Mouse (Mus musculus) liver, embryonic 12.5 days (tissue): ENCODE results near the gene Rprd1b. TPM values are rescaled to one million over a fixed set of nuclear protein-coding genes. Genes with fewer than 3 reads are reported as not detected.

Experiments used
- ATAC-seq: fragments of 200-750 bp; cut with Nextera tagmentation; 2 replicates; pipeline ENCODE4 v1.8.0; 2017; ENCODE audit warnings: moderate number of reproducible peaks, mild to moderate bottlenecking, moderate library complexity
- H3K27ac ChIP-seq: fragments of 300-500 bp; sonication (generic); 2 replicates; pipeline ENCODE4 v1.5.1; 2016; ENCODE audit warnings: mild to moderate bottlenecking
- H3K27me3 ChIP-seq: fragments of 300-500 bp; sonication (generic); replicated peaks from 2 replicates; pipeline ENCODE4 v1.6.1; 2016; ENCODE audit warnings: mild to moderate bottlenecking, moderate library complexity
- H3K36me3 ChIP-seq: fragments of 300-500 bp; sonication (generic); 2 replicates; pipeline ENCODE4 v1.6.1; 2016; ENCODE audit warnings: mild to moderate bottlenecking, moderate library complexity
- H3K4me1 ChIP-seq: fragments of 300-500 bp; sonication (generic); 2 replicates; pipeline ENCODE4 v1.6.1; 2016
- H3K4me2 ChIP-seq: fragments of 300-500 bp; sonication (generic); 2 replicates; pipeline ENCODE4 v1.6.1; 2016; ENCODE audit warnings: mild to moderate bottlenecking, moderate library complexity
- H3K4me3 ChIP-seq: fragments of 300-500 bp; sonication (generic); 2 replicates; pipeline ENCODE4 v1.5.1; 2016; ENCODE audit warnings: mild to moderate bottlenecking, moderate library complexity
- H3K9ac ChIP-seq: fragments of 300-500 bp; sonication (generic); 2 replicates; pipeline ENCODE4 v1.6.1; 2016; ENCODE audit warnings: mild to moderate bottlenecking, moderate library complexity
- H3K9me3 ChIP-seq: fragments of 300-500 bp; sonication (generic); replicated peaks from 2 replicates; pipeline ENCODE4 v1.6.1; 2016; ENCODE audit warnings: mild to moderate bottlenecking, moderate library complexity
- WGBS: fragments of 180-500 bp; shearing (Covaris S2); methylation state at CpG from one replicate; pipeline ENCODE4 v1.1.7; 2016; ENCODE audit not compliant: insufficient replicate concordance; 5-methylcytosine and 5-hydroxymethylcytosine counted together
- polyA plus RNA-seq: library from polyadenylated mRNA; unstranded; fragments of >200 nt; fragmentation: Nextera tagmentation; extraction: Ambion mirVana; gene quantifications from 2 replicates; pipeline ENCODE4 v1.2.1, GENCODE M21; 2016

Rprd1b gene
- polyA plus RNA-seq, 1 experiment from 2014 or later, result 42.5 TPM

- H3K4me2 ChIP-seq, result no peak overlapping the region
- no peak for ATAC-seq
- no peaks in the 10 kb centered on the region for H3K36me3 ChIP-seq
- peaks cover 17% of the 10 kb centered on the region for H3K4me1 ChIP-seq
- no peak overlapping the region for H3K4me3 ChIP-seq
- WGBS, result 56% methylated on average over 5 of the region's 5 CpGs
- no peak overlapping the region for H3K27ac ChIP-seq
- H3K9me3 ChIP-seq, result no peaks in the 10 kb centered on the region
- H3K27me3 ChIP-seq, result peaks cover 5% of the 10 kb centered on the region; the same call in 1 of the 2 replicates
- no peak overlapping the region for H3K9ac ChIP-seq
Measured at GRCm38 (mm10) chr2:158093345-158093744, 65.0 kb downstream of the Rprd1b start.

GRCm38 (mm10) chr2:158094300-158094699 is 66.0 kb downstream of the Rprd1b start:
- Histone ChIP-seq H3K4me1 (peaks cover 17% of the 10 kb centered on the region), H3K27ac (no peak overlapping the region), H3K36me3 (no peaks in the 10 kb centered on the region), H3K4me3 (no peak overlapping the region), H3K27me3 (peaks cover 10% of the 10 kb centered on the region), H3K4me2 (no peak overlapping the region), H3K9ac (no peak overlapping the region), H3K9me3 (no peaks in the 10 kb centered on the region)
- WGBS, result 71% methylated on average over 7 of the region's 7 CpGs
- ATAC-seq, result no peak

- no peaks in the 10 kb centered on the region for H3K36me3 ChIP-seq
- peaks cover 15% of the 10 kb centered on the region for H3K27me3 ChIP-seq
- H3K9ac ChIP-seq, result no peak overlapping the region
- peaks cover 17% of the 10 kb centered on the region for H3K4me1 ChIP-seq
- 79% methylated on average over 5 of the region's 5 CpGs for WGBS
- no peak overlapping the region for H3K4me2 ChIP-seq
- no peak for ATAC-seq
- H3K9me3 ChIP-seq, result no peaks in the 10 kb centered on the region
- H3K27ac ChIP-seq, result no peak overlapping the region
- H3K4me3 ChIP-seq, result no peak overlapping the region
Measured at GRCm38 (mm10) chr2:158094846-158095245, 66.5 kb downstream of the Rprd1b start.

- WGBS, result 71% methylated on average over 5 of the region's 5 CpGs
- peaks cover 17% of the 10 kb centered on the region for H3K4me1 ChIP-seq
- H3K27me3 ChIP-seq, result peaks cover 21% of the 10 kb centered on the region
- H3K4me3 ChIP-seq, result no peak overlapping the region
- no peak overlapping the region for H3K27ac ChIP-seq
- H3K9me3 ChIP-seq, result no peaks in the 10 kb centered on the region
- no peak overlapping the region for H3K9ac ChIP-seq
- no peaks in the 10 kb centered on the region for H3K36me3 ChIP-seq
- no peak for ATAC-seq
- H3K4me2 ChIP-seq, result no peak overlapping the region
Measured at GRCm38 (mm10) chr2:158097071-158097470, 68.8 kb downstream of the Rprd1b start.

GRCm38 (mm10) chr2:158098730-158099129 is 70.4 kb downstream of the Rprd1b start:
- ATAC-seq, result no peak
- peaks cover 16% of the 10 kb centered on the region for H3K4me1 ChIP-seq
- no peak overlapping the region for H3K4me3 ChIP-seq
- no peaks in the 10 kb centered on the region for H3K36me3 ChIP-seq
- no peak overlapping the region for H3K27ac ChIP-seq
- peaks cover 37% of the 10 kb centered on the region for H3K27me3 ChIP-seq
- WGBS, result 69% methylated on average over 5 of the region's 5 CpGs
- H3K4me2 ChIP-seq, result no peak overlapping the region
- no peaks in the 10 kb centered on the region for H3K9me3 ChIP-seq
- no peak overlapping the region for H3K9ac ChIP-seq

- 60% methylated on average over 3 of the region's 3 CpGs for WGBS
- peaks cover 8% of the 10 kb centered on the region; the same call in 1 of the 2 replicates for H3K4me1 ChIP-seq
- H3K9me3 ChIP-seq, result no peaks in the 10 kb centered on the region
- H3K4me3 ChIP-seq, result no peak overlapping the region
- H3K27ac ChIP-seq, result no peak overlapping the region
- no peak for ATAC-seq
- H3K36me3 ChIP-seq, result no peaks in the 10 kb centered on the region
- H3K27me3 ChIP-seq, result peaks cover 37% of the 10 kb centered on the region
- H3K9ac ChIP-seq, result no peak overlapping the region
- no peak overlapping the region for H3K4me2 ChIP-seq
Measured at GRCm38 (mm10) chr2:158099537-158099936, 71.2 kb downstream of the Rprd1b start.

GRCm38 (mm10) chr2:158101768-158102167 is 73.5 kb downstream of the Rprd1b start:
- ATAC-seq, result no peak
- H3K27ac ChIP-seq, result no peak overlapping the region
- peaks cover 37% of the 10 kb centered on the region for H3K27me3 ChIP-seq
- WGBS, result 61% methylated on average over 5 of the region's 5 CpGs
- H3K4me1 ChIP-seq, result peaks cover 7% of the 10 kb centered on the region; the same call in 1 of the 2 replicates
- no peak overlapping the region for H3K4me3 ChIP-seq
- no peak overlapping the region for H3K9ac ChIP-seq
- no peaks in the 10 kb centered on the region for H3K9me3 ChIP-seq
- no peak overlapping the region for H3K4me2 ChIP-seq
- H3K36me3 ChIP-seq, result no peaks in the 10 kb centered on the region

- ATAC-seq, result no peak
- Histone ChIP-seq H3K4me1 (peaks cover 28% of the 10 kb centered on the region), H3K27me3 (peaks cover 21% of the 10 kb centered on the region), H3K9ac (no peak overlapping the region), H3K36me3 (no peaks in the 10 kb centered on the region), H3K4me3 (no peak overlapping the region), H3K27ac (no peak overlapping the region), H3K9me3 (no peaks in the 10 kb centered on the region), H3K4me2 (no peak overlapping the region)
- 73% methylated on average over 6 of the region's 6 CpGs for WGBS
Measured at GRCm38 (mm10) chr2:158104966-158105365, 76.7 kb downstream of the Rprd1b start.

GRCm38 (mm10) chr2:158105605-158106004 is 77.3 kb downstream of the Rprd1b start:
- ATAC-seq, result no peak
- no peak overlapping the region for H3K4me3 ChIP-seq
- peaks cover 21% of the 10 kb centered on the region for H3K27me3 ChIP-seq
- no peak overlapping the region for H3K4me2 ChIP-seq
- H3K4me1 ChIP-seq, result peaks cover 31% of the 10 kb centered on the region
- no peaks in the 10 kb centered on the region for H3K9me3 ChIP-seq
- H3K36me3 ChIP-seq, result no peaks in the 10 kb centered on the region
- no peak overlapping the region for H3K27ac ChIP-seq
- H3K9ac ChIP-seq, result no peak overlapping the region
- 49% methylated on average over 6 of the region's 6 CpGs for WGBS

GRCm38 (mm10) chr2:158106947-158107587 is 78.8 kb downstream of the Rprd1b start:
- Histone ChIP-seq H3K4me3 (no peak overlapping the region), H3K36me3 (no peaks in the 10 kb centered on the region), H3K27ac (peak overlapping the region; percentile 36; the same call in 1 of the 2 replicates), H3K9me3 (no peaks in the 10 kb centered on the region), H3K27me3 (peaks cover 17% of the 10 kb centered on the region; the same call in 1 of the 2 replicates), H3K9ac (no peak overlapping the region), H3K4me2 (0 out of 2 replicates have a peak overlapping the region, but pooled peaks have one; percentile 14), H3K4me1 (peaks cover 31% of the 10 kb centered on the region)
- ATAC-seq, result peak; percentile 61
- 34% methylated on average over 6 of the region's 6 CpGs for WGBS

GRCm38 (mm10) chr2:158109516-158109915 is 81.2 kb downstream of the Rprd1b start:
- ATAC-seq, result no peak
- H3K27ac ChIP-seq, result peak overlapping the region; percentile 49; the same call in 1 of the 2 replicates
- WGBS, result 34% methylated on average over 8 of the region's 8 CpGs

GRCm38 (mm10) chr2:158113591-158114257 is 85.4 kb downstream of the Rprd1b start:
- Histone ChIP-seq H3K9me3 (no peaks in the 10 kb centered on the region), H3K27ac (peak overlapping the region; percentile 85), H3K4me3 (peak overlapping the region; percentile 24), H3K36me3 (peaks cover 27% of the 10 kb centered on the region), H3K27me3 (no peaks in the 10 kb centered on the region), H3K4me2 (peak overlapping the region; percentile 62), H3K4me1 (peaks cover 75% of the 10 kb centered on the region), H3K9ac (peak overlapping the region; percentile 48)
- WGBS, result 31% methylated on average over 9 of the region's 9 CpGs
- ATAC-seq, result peak; percentile 89

More at GRCm38 (mm10) chr2:158109516-158109915, 81.2 kb downstream of the Rprd1b start:
- no peak overlapping the region for H3K9ac ChIP-seq
- H3K9me3 ChIP-seq, result no peaks in the 10 kb centered on the region
- H3K36me3 ChIP-seq, result no peaks in the 10 kb centered on the region
- H3K4me3 ChIP-seq, result no peak overlapping the region
- no peak overlapping the region for H3K4me2 ChIP-seq
- H3K4me1 ChIP-seq, result peaks cover 54% of the 10 kb centered on the region
- H3K27me3 ChIP-seq, result no peaks in the 10 kb centered on the region
